Mouse (Mus musculus) liver, embryonic 11.5 days (tissue): Measurements from ENCODE around the gene 4931428F04Rik. TPM values are rescaled to one million over a fixed set of nuclear protein-coding genes. Genes with fewer than 3 reads are reported as not detected.

Experiments used
- ATAC-seq: fragments of 200-750 bp; cut with Nextera tagmentation; replicated peaks from 2 replicates; pipeline ENCODE4 v1.8.0; 2017; ENCODE audit warnings: moderate number of reproducible peaks, mild to moderate bottlenecking, moderate TSS enrichment, moderate library complexity; ENCODE audit not compliant: low FRiP score
- DNase-seq: peaks from one replicate; pipeline ENCODE4 v3.0.0-alpha.2; 2017; ENCODE audit warnings: low spot score
- H3K27ac ChIP-seq: fragments of 300-500 bp; sonication (generic); 2 replicates; pipeline ENCODE4 v1.5.1; 2014; ENCODE audit warnings: mild to moderate bottlenecking, low read depth, low read length, control low read depth
- H3K27me3 ChIP-seq: fragments of 300-500 bp; sonication (generic); replicated peaks from 2 replicates; pipeline ENCODE4 v1.6.1; 2014; ENCODE audit warnings: low read length, mixed read lengths; ENCODE audit not compliant: control insufficient read depth, insufficient read depth
- H3K36me3 ChIP-seq: fragments of 300-500 bp; sonication (generic); 2 replicates; pipeline ENCODE4 v1.6.1; 2014; ENCODE audit warnings: mild to moderate bottlenecking, low read length, moderate library complexity, mixed read lengths; ENCODE audit not compliant: control insufficient read depth, insufficient read depth
- H3K4me1 ChIP-seq: fragments of 300-500 bp; sonication (generic); replicated peaks from 2 replicates; pipeline ENCODE4 v1.6.1; 2014; ENCODE audit warnings: low read length, mixed read lengths; ENCODE audit not compliant: control insufficient read depth, insufficient read depth
- H3K4me2 ChIP-seq: fragments of 300-500 bp; sonication (generic); 2 replicates; pipeline ENCODE4 v1.6.1; 2014; ENCODE audit warnings: mild to moderate bottlenecking, control low read depth, moderate library complexity
- H3K4me3 ChIP-seq: fragments of 300-500 bp; sonication (generic); 2 replicates; pipeline ENCODE4 v1.5.1; 2014; ENCODE audit warnings: low read depth, low read length, control low read depth
- H3K9ac ChIP-seq: fragments of 300-500 bp; sonication (generic); 2 replicates; pipeline ENCODE4 v1.6.1; 2014; ENCODE audit warnings: low read depth, low read length, control low read depth
- H3K9me3 ChIP-seq: fragments of 300-500 bp; sonication (generic); 2 replicates; pipeline ENCODE4 v1.6.1; 2016; ENCODE audit warnings: low read length, inconsistent platforms, mixed read lengths; ENCODE audit not compliant: control insufficient read depth
- WGBS: fragments of 180-500 bp; shearing (Covaris S2); extraction: QIAGEN DNeasy Blood & Tissue Kit; methylation state at CpG from one replicate; pipeline ENCODE4 v1.1.7; 2014; 5-methylcytosine and 5-hydroxymethylcytosine counted together
- polyA plus RNA-seq: library from polyadenylated mRNA; unstranded; fragments of >200 nt; fragmentation: Nextera tagmentation; extraction: Ambion mirVana; gene quantifications from 2 replicates; pipeline ENCODE4 v1.2.1, GENCODE M21; 2014

4931428F04Rik gene
- polyA plus RNA-seq, 1 experiment from 2014 or later = 4.7 TPM

- peaks cover 23% of the 10 kb centered on the region for H3K27me3 ChIP-seq
- H3K27ac ChIP-seq = peak within 1 kb of the TSS; percentile 65
- H3K9me3 ChIP-seq = no peaks in the 10 kb centered on the region
- peak within 1 kb of the TSS; percentile 99 for H3K4me2 ChIP-seq
- H3K4me1 ChIP-seq = peaks cover 29% of the 10 kb centered on the region
- peaks cover 11% of the 10 kb centered on the region; the same call in 1 of the 2 replicates for H3K36me3 ChIP-seq
- H3K9ac ChIP-seq = peak within 1 kb of the TSS; percentile 76
- DNase-seq (peak; percentile 72), ATAC-seq (peak; percentile 83)
- peak within 1 kb of the TSS; percentile 66 for H3K4me3 ChIP-seq
- WGBS = under 1% methylated on average over 14 of the region's 14 CpGs
Observed at GRCm38 (mm10) chr8:105254966-105255350, 34.7 kb downstream of the 4931428F04Rik start, which contains the start of gene B3gnt9. Gene B3gnt9, minus strand, starts transcription at chr8:105255153.

GRCm38 (mm10) chr8:105254152-105254965, 35.3 kb downstream of the 4931428F04Rik start:
- ATAC-seq (peak; percentile 88), DNase-seq (peak; percentile 91)
- WGBS = under 1% methylated on average over 73 of the region's 74 CpGs
- Histone ChIP-seq H3K9ac (peak overlapping the region; percentile 76), H3K4me2 (peak overlapping the region; percentile 99), H3K4me3 (peak overlapping the region; percentile 66), H3K27ac (peak overlapping the region; percentile 65), H3K27me3 (peaks cover 17% of the 10 kb centered on the region), H3K4me1 (peaks cover 23% of the 10 kb centered on the region), H3K9me3 (no peaks in the 10 kb centered on the region), H3K36me3 (peaks cover 13% of the 10 kb centered on the region; the same call in 1 of the 2 replicates)

- Histone ChIP-seq H3K4me2 (peak overlapping the region; percentile 99), H3K27me3 (peaks cover 11% of the 10 kb centered on the region), H3K4me1 (peaks cover 17% of the 10 kb centered on the region), H3K36me3 (peaks cover 19% of the 10 kb centered on the region), H3K4me3 (peak overlapping the region; percentile 66), H3K9me3 (no peaks in the 10 kb centered on the region), H3K27ac (no peak overlapping the region), H3K9ac (no peak overlapping the region; the same call in 1 of the 2 replicates)
- DNase-seq = no peak
- WGBS = 51% methylated on average over 20 of the region's 20 CpGs
- no peak for ATAC-seq
Observed at GRCm38 (mm10) chr8:105253766-105254151, 35.9 kb downstream of the 4931428F04Rik start.

- Histone ChIP-seq H3K9me3 (no peaks in the 10 kb centered on the region), H3K4me1 (peaks cover 16% of the 10 kb centered on the region), H3K27me3 (peaks cover 7% of the 10 kb centered on the region; the same call in 1 of the 2 replicates), H3K36me3 (peaks cover 27% of the 10 kb centered on the region), H3K9ac (no peak overlapping the region), H3K27ac (no peak overlapping the region), H3K4me3 (no peak overlapping the region), H3K4me2 (no peak overlapping the region)
- no peak for DNase-seq
- no peak for ATAC-seq
- WGBS = 70% methylated on average over 10 of the region's 10 CpGs
Observed at GRCm38 (mm10) chr8:105252680-105253537, 36.8 kb downstream of the 4931428F04Rik start.

GRCm38 (mm10) chr8:105251954-105252353, 37.7 kb downstream of the 4931428F04Rik start:
- Histone ChIP-seq H3K4me1 (peaks cover 16% of the 10 kb centered on the region), H3K27ac (no peak overlapping the region), H3K4me2 (no peak overlapping the region), H3K9ac (no peak overlapping the region), H3K36me3 (peaks cover 27% of the 10 kb centered on the region), H3K27me3 (0 out of 2 replicates have a peak, but pooled peaks cover 7% of the 10 kb centered on the region), H3K9me3 (no peaks in the 10 kb centered on the region), H3K4me3 (no peak overlapping the region)
- DNase-seq = no peak
- ATAC-seq = no peak
- WGBS = 90% methylated on average over 6 of the region's 6 CpGs

GRCm38 (mm10) chr8:105241016-105241415, 48.6 kb downstream of the 4931428F04Rik start:
- peaks cover 22% of the 10 kb centered on the region; the same call in 1 of the 2 replicates for H3K36me3 ChIP-seq
- WGBS = 98% methylated on average over 7 of the region's 7 CpGs

GRCm38 (mm10) chr8:105237442-105238142, 52.1 kb downstream of the 4931428F04Rik start:
- DNase-seq (no peak), ATAC-seq (no peak)
- H3K9ac ChIP-seq = no peak overlapping the region
- no peaks in the 10 kb centered on the region for H3K9me3 ChIP-seq
- no peak overlapping the region for H3K4me2 ChIP-seq
- 81% methylated on average over 14 of the region's 14 CpGs for WGBS
- peaks cover 7% of the 10 kb centered on the region for H3K4me1 ChIP-seq
- no peak overlapping the region for H3K4me3 ChIP-seq
- peaks cover 25% of the 10 kb centered on the region; the same call in 1 of the 2 replicates for H3K36me3 ChIP-seq
- H3K27ac ChIP-seq = no peak overlapping the region
- no peaks in the 10 kb centered on the region for H3K27me3 ChIP-seq

More at GRCm38 (mm10) chr8:105241016-105241415, 48.6 kb downstream of the 4931428F04Rik start:
- no peak overlapping the region for H3K9ac ChIP-seq
- DNase-seq (no peak), ATAC-seq (no peak)
- H3K4me3 ChIP-seq = no peak overlapping the region
- no peak overlapping the region for H3K4me2 ChIP-seq
- H3K27me3 ChIP-seq = no peaks in the 10 kb centered on the region
- H3K9me3 ChIP-seq = no peaks in the 10 kb centered on the region
- H3K4me1 ChIP-seq = no peaks in the 10 kb centered on the region
- H3K27ac ChIP-seq = no peak overlapping the region

GRCm38 (mm10) chr8:105235206-105235605, 54.5 kb downstream of the 4931428F04Rik start:
- no peak overlapping the region for H3K27ac ChIP-seq
- no peak overlapping the region for H3K9ac ChIP-seq
- peaks cover 11% of the 10 kb centered on the region for H3K4me1 ChIP-seq
- ATAC-seq (no peak), DNase-seq (no peak)
- no peaks in the 10 kb centered on the region for H3K9me3 ChIP-seq
- H3K4me2 ChIP-seq = no peak overlapping the region
- H3K4me3 ChIP-seq = no peak overlapping the region
- H3K36me3 ChIP-seq = peaks cover 18% of the 10 kb centered on the region; the same call in 1 of the 2 replicates
- WGBS = 94% methylated on average over 1 of the region's 1 CpGs
- no peaks in the 10 kb centered on the region for H3K27me3 ChIP-seq
